22 mouse cellular contexts compared by ENCODE assay signal in the genomic region with DNA sequence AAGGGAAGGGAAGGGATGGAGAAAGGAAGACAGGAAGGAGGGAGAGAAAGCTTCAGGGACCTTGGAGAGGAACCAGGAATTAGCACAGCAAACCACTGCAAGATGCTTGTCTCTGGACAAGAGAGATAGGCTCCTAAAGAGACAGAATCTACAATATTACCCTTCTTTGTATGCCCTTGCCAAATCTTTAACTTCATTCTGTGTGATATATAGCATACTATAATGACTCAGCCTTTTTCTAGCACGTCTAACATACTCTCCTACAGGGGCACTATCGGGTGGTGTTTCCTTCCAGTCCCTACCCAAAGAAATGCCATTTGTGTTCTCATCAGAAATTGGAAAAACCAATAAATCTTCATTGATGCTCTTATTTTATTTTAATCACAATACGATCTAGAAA. TPM values are rescaled to one million over a fixed set of nuclear protein-coding genes. Genes with fewer than 3 reads are reported as not detected.
A peak's percentile ranks its signal among the peaks of the same experiment; 100 is the strongest.
DNase-seq lines count a peak whose midpoint lies in the region; ATAC-seq and TF ChIP-seq lines count a peak whose summit lies in the region.
"Had no signal": no experiment of that assay in that cellular context is flagged by ENCODE, and none has a peak within 500 bp of the region (broad histone marks: within the 10 kb centered on the region; RNA-seq: fewer than 3 reads in every experiment).

No protein-coding gene starts in this region.

- no peak overlapping the region for H3K4me3 ChIP-seq in liver, embryonic 11.5 days (ENCODE audit: low read depth, low read length)
- no peak overlapping the region for H3K4me3 ChIP-seq in liver, embryonic 12.5 days
- peak overlapping the region in 1 of 2 experiments; percentile 79; a peak in 2 of 4 replicates for H3K4me3 ChIP-seq in MEL (ENCODE audit: control insufficient read depth in 1 of 2, insufficient read depth in 1 of 2, low read depth in 2 of 2, low read length in 2 of 2)
- H3K4me3 ChIP-seq: embryonic facial prominence, embryonic 10.5 days; forebrain, embryonic 13.5 days; gastrocnemius, adult 2 months; hindbrain, embryonic 13.5 days; intestine, embryonic 15.5 days had no signal

- no peaks in the 10 kb centered on the region for H3K4me1 ChIP-seq in liver, embryonic 11.5 days (replicated peaks; ENCODE audit: control insufficient read depth, insufficient read depth, low read length)
- peaks cover 4% of the 10 kb centered on the region; the same call in 1 of the 2 replicates for H3K4me1 ChIP-seq in liver, embryonic 12.5 days
- H3K4me1 ChIP-seq in MEL (ENCODE audit: control insufficient read depth in 1 of 2, insufficient read depth in 2 of 2, low read length in 2 of 2), result peaks cover 2 to 14% of the 10 kb centered on the region in 2 experiments
- H3K4me1 ChIP-seq: embryonic facial prominence, embryonic 10.5 days; forebrain, embryonic 13.5 days; hindbrain, embryonic 13.5 days; intestine, embryonic 15.5 days had no signal

- TF ChIP-seq RAD21 in MEL (IDR thresholded peaks at IDR 0.05; ENCODE audit: low read depth, low read length), result no peak

- H3K79me2 ChIP-seq in MEL (ENCODE audit: control insufficient read depth, insufficient read depth, low read length, poor library complexity), result no peaks in the 10 kb centered on the region; the same call in 1 of the 2 replicates

- ATAC-seq in liver, embryonic 11.5 days (replicated peaks; ENCODE audit: low FRiP score), result 0 out of 2 replicates have a peak, but pooled peaks have one; percentile 37
- no peak; the same call in 1 of the 2 replicates for ATAC-seq in liver, embryonic 12.5 days
- ATAC-seq in common myeloid progenitor, adult 5-6 weeks (replicated peaks; ENCODE audit: low read depth, poor library complexity, severe bottlenecking), result peak; percentile 31; the same call in 1 of the 2 replicates
- ATAC-seq in megakaryocyte progenitor cell, adult 5-6 weeks (replicated peaks; ENCODE audit: poor library complexity), result peak; percentile 40
- no peak for ATAC-seq in frontal cortex, adult (ENCODE audit: low TSS enrichment)
- ATAC-seq: forebrain, embryonic 13.5 days; forebrain, postnatal 0 days; hindbrain, postnatal 0 days had no signal

- intact Hi-C loops in left cerebral cortex, postnatal 4 days (cut with DNase I), result no loop called here

- no peak for TF ChIP-seq CTCF in MEL (IDR thresholded peaks at IDR 0.05 in 2 of 3, conservative IDR thresholded peaks at IDR 0.05 in 1 of 3; ENCODE audit: control insufficient read depth in 1 of 3, insufficient read depth in 1 of 3, low read depth in 2 of 3, low read length in 3 of 3, poor library complexity in 1 of 3, severe bottlenecking in 1 of 3)

- WGBS in liver, embryonic 11.5 days, result 75% methylated on average over 3 of the region's 3 CpGs
- WGBS in liver, embryonic 12.5 days (ENCODE audit: insufficient replicate concordance), result 60% methylated on average over 3 of the region's 3 CpGs

- TF ChIP-seq POLR2A in MEL (IDR thresholded peaks at IDR 0.05; ENCODE audit: control insufficient read depth in 1 of 2, insufficient read depth in 1 of 2, low read depth in 1 of 2, low read length in 2 of 2, poor library complexity in 1 of 2), result no peak

- H3K36me3 ChIP-seq in liver, embryonic 11.5 days (ENCODE audit: control insufficient read depth, insufficient read depth, low read length), result no peaks in the 10 kb centered on the region
- no peaks in the 10 kb centered on the region for H3K36me3 ChIP-seq in liver, embryonic 12.5 days
- H3K36me3 ChIP-seq in MEL (ENCODE audit: control insufficient read depth in 1 of 2, insufficient read depth in 2 of 2, low read length in 2 of 2), result peaks cover 0 to 9% of the 10 kb centered on the region in 2 experiments; a peak in 2 of 4 replicates
- H3K36me3 ChIP-seq: embryonic facial prominence, embryonic 10.5 days; G1E; hindbrain, embryonic 13.5 days; intestine, embryonic 15.5 days had no signal

- TF ChIP-seq EP300 in MEL (IDR thresholded peaks at IDR 0.05; ENCODE audit: low read depth in 1 of 2, low read length in 2 of 2), result peak; percentile 46 to 66; a peak in 3 of 4 replicates

- DNase-seq in liver, embryonic 11.5 days (ENCODE audit: low spot score), result no peak
- peak; percentile 65 for DNase-seq in MEL (ENCODE audit: low read depth, low spot score)
- no peak for DNase-seq in cerebellum, postnatal 25 days
- DNase-seq in left cerebral cortex, postnatal 4 days, result no peak
- DNase-seq: adrenal gland, adult 8-10 months; cerebellum, adult 11-12 months; cerebellum, adult 9-10 months; cerebellum, postnatal 36 days; forebrain, postnatal 0 days; gastrocnemius, adult 2 months; gastrocnemius, postnatal 25 days; heart, postnatal 10 days had no signal

- H3K9me3 ChIP-seq in liver, embryonic 11.5 days (ENCODE audit: control insufficient read depth, low read length), result no peaks in the 10 kb centered on the region
- H3K9me3 ChIP-seq in liver, embryonic 12.5 days (replicated peaks), result no peaks in the 10 kb centered on the region
- H3K9me3 ChIP-seq in MEL (replicated peaks; ENCODE audit: insufficient read depth, low read length), result no peaks in the 10 kb centered on the region
- H3K9me3 ChIP-seq: embryonic facial prominence, embryonic 10.5 days; forebrain, embryonic 13.5 days; G1E; hindbrain, embryonic 13.5 days; intestine, embryonic 15.5 days had no signal

- H3K27me3 ChIP-seq in liver, embryonic 11.5 days (replicated peaks; ENCODE audit: control insufficient read depth, insufficient read depth, low read length), result no peaks in the 10 kb centered on the region
- H3K27me3 ChIP-seq in liver, embryonic 12.5 days (replicated peaks), result no peaks in the 10 kb centered on the region
- H3K27me3 ChIP-seq in MEL (ENCODE audit: control insufficient read depth in 1 of 2, insufficient read depth in 2 of 2, low read length in 2 of 2), result no peaks in the 10 kb centered on the region
- H3K27me3 ChIP-seq: forebrain, embryonic 13.5 days; hindbrain, embryonic 13.5 days; intestine, embryonic 15.5 days had no signal

- H3K4me2 ChIP-seq in liver, embryonic 11.5 days, result no peak overlapping the region
- H3K4me2 ChIP-seq in liver, embryonic 12.5 days, result no peak overlapping the region
- H3K4me2 ChIP-seq: forebrain, embryonic 13.5 days; hindbrain, embryonic 13.5 days; intestine, embryonic 15.5 days had no signal

- H3K27ac ChIP-seq in liver, embryonic 11.5 days (ENCODE audit: low read depth, low read length), result no peak overlapping the region
- no peak overlapping the region for H3K27ac ChIP-seq in liver, embryonic 12.5 days
- H3K27ac ChIP-seq in MEL (ENCODE audit: control insufficient read depth, low read depth, low read length), result no peak overlapping the region; the same call in 1 of the 2 replicates
- H3K27ac ChIP-seq: embryonic facial prominence, embryonic 10.5 days; forebrain, embryonic 13.5 days; gastrocnemius, adult 2 months; hindbrain, embryonic 13.5 days; hindbrain, postnatal 0 days; intestine, embryonic 15.5 days had no signal

- H3K9ac ChIP-seq in liver, embryonic 11.5 days (ENCODE audit: low read depth, low read length), result no peak overlapping the region
- H3K9ac ChIP-seq in liver, embryonic 12.5 days, result no peak overlapping the region
- H3K9ac ChIP-seq in MEL (ENCODE audit: control insufficient read depth, low read depth, low read length, poor library complexity, severe bottlenecking), result no peak overlapping the region
- H3K9ac ChIP-seq: forebrain, embryonic 13.5 days; forebrain, postnatal 0 days; hindbrain, embryonic 13.5 days; intestine, embryonic 15.5 days had no signal

TF ChIP-seq in MEL, 35 proteins besides CTCF, POLR2A, EP300 and RAD21:
- TF ChIP-seq ZC3H11A (IDR thresholded peaks at IDR 0.05; ENCODE audit: low read depth, low read length), result no peak
- TF ChIP-seq GABPA (IDR thresholded peaks at IDR 0.05; ENCODE audit: low read depth, low read length), result peak; percentile 61; the same call in 1 of the 2 replicates
- TF ChIP-seq GATA1 (IDR thresholded peaks at IDR 0.05; ENCODE audit: low read depth, low read length), result peak; percentile 56
- peak; percentile 52; the same call in 1 of the 2 replicates for TF ChIP-seq ETS1 (IDR thresholded peaks at IDR 0.05; ENCODE audit: low read depth, low read length)
- 0 out of 2 replicates have a peak, but pooled peaks have one; percentile 8 for TF ChIP-seq MXI1 (IDR thresholded peaks at IDR 0.05; ENCODE audit: low read depth, low read length)
- TF ChIP-seq TCF12 (IDR thresholded peaks at IDR 0.05; ENCODE audit: low read depth, low read length), result peak; percentile 39; the same call in 1 of the 2 replicates
- TF ChIP-seq ZKSCAN1 (IDR thresholded peaks at IDR 0.05; ENCODE audit: low read depth, low read length), result no peak
- TF ChIP-seq RCOR1 (IDR thresholded peaks at IDR 0.05; ENCODE audit: low read depth, low read length), result peak; percentile 72; the same call in 1 of the 2 replicates
- peak; percentile 10; the same call in 1 of the 2 replicates for TF ChIP-seq TAL1 (IDR thresholded peaks at IDR 0.05; ENCODE audit: low read length)
- TF ChIP-seq ZMIZ1 (IDR thresholded peaks at IDR 0.05; ENCODE audit: low read depth, low read length), result no peak

RNA-seq across cellular contexts. Expression of gene Fh1, which starts 5.6 kb away (rescaled TPM):
- polyA plus RNA-seq in liver, embryonic 11.5 days (2014; fragmentation: Nextera tagmentation; extraction: Ambion mirVana), result 136 and 146 TPM in 2 replicates
- 80.2 and 87.8 TPM in 2 replicates for polyA plus RNA-seq in liver, embryonic 12.5 days (2016; fragmentation: Nextera tagmentation; extraction: Ambion mirVana)
- total RNA-seq in MEL (2012; rRNA removed), result 159 and 199 TPM in 2 replicates
- 100 to 1,000 TPM in 1 of 2 experiments, not detected in 1; 186 TPM for polyA plus RNA-seq in MEL (2012; ENCODE audit: insufficient read depth in 1 of 2, insufficient read length in 2 of 2, low read depth in 1 of 2, low replicate concordance in 2 of 2, missing spikeins in 1 of 2)
- 86.6 and 102 TPM in 2 replicates for total RNA-seq in common myeloid progenitor, adult 5-6 weeks (2017)
- 162 and 179 TPM in 2 replicates for total RNA-seq in megakaryocyte progenitor cell, adult 5-6 weeks (2015)
- total RNA-seq in megakaryocyte progenitor cell, adult 5-6 weeks (2017), result 104 and 121 TPM in 2 replicates
- 10 to 100 TPM; 66.2 to 73.0 TPM for total RNA-seq in left cerebral cortex, postnatal 4 days (2021)

RNA-seq across cellular contexts. Expression of gene Kmo, which starts 10.9 kb away (rescaled TPM):
- polyA plus RNA-seq in liver, embryonic 11.5 days (2014; fragmentation: Nextera tagmentation; extraction: Ambion mirVana), result 1.7 and 1.9 TPM in 2 replicates
- polyA plus RNA-seq in liver, embryonic 12.5 days (2016; fragmentation: Nextera tagmentation; extraction: Ambion mirVana), result 2.9 and 3.2 TPM in 2 replicates
- 0.27 and 0.69 TPM in 2 replicates for total RNA-seq in MEL (2012; rRNA removed)
- polyA plus RNA-seq in MEL (2012; ENCODE audit: insufficient read depth in 1 of 2, insufficient read length in 2 of 2, low read depth in 1 of 2, low replicate concordance in 2 of 2, missing spikeins in 1 of 2), result 1 to 10 TPM in 1 of 2 experiments, not detected in 1; 1.6 TPM
- total RNA-seq in common myeloid progenitor, adult 5-6 weeks (2017), result 9.8 and 12.4 TPM in 2 replicates
- 3.0 and 3.4 TPM in 2 replicates for total RNA-seq in megakaryocyte progenitor cell, adult 5-6 weeks (2015)
- total RNA-seq in megakaryocyte progenitor cell, adult 5-6 weeks (2017), result 6.4 and 7.1 TPM in 2 replicates
- under 1 TPM; 0.10 to 0.34 TPM for total RNA-seq in left cerebral cortex, postnatal 4 days (2021)
- total RNA-seq: forebrain, postnatal 0 days; G1E had no signal
- polyA plus RNA-seq: embryonic facial prominence, embryonic 10.5 days; forebrain, embryonic 13.5 days; forebrain, postnatal 0 days; G1E had no signal

Comparison
In these comparisons a context has a peak if more than half of its experiments do, and no peak if none do; other contexts are left out.
1. ATAC-seq: peak in liver, embryonic 11.5 days (single experiment), common myeloid progenitor, adult 5-6 weeks (single experiment) and megakaryocyte progenitor cell, adult 5-6 weeks (single experiment); none in liver, embryonic 12.5 days (single experiment) and frontal cortex, adult (single experiment).